Mouse (Mus musculus): ENCODE data around the gene Parp3. TPM values are rescaled to one million over a fixed set of nuclear protein-coding genes. Genes with fewer than 3 reads are reported as not detected.

Gene Parp3
- total and polyA plus RNA-seq, 2 experiments: 19.4 to 23.3 TPM

DNA sequence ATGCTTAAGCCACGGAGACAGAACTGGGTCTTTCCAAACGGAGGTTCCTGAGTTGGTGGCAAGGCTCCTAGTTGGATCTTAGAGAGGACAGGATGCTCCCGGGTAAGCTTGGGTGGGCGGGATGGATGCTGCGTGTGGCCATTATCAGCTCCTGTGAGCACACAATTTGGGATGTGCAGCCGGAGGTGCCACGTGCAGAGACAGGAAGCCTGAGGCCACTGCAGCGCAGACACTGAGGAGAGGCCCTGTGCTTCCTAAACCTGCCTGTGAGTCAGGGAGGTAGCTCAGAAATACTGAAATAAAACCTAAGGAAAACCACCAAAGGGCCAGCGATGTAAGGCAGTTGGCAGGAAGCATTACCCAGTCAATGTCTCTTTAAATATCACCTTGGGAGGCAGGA is 7.0 kb downstream of the Parp3 start:
- Histone ChIP-seq H3K27me3 (ENCODE audit: control insufficient read depth, insufficient read depth, low read length) (no peaks in the 10 kb centered on the region), H3K4me1 (ENCODE audit: control insufficient read depth, insufficient read depth, low read length) (peaks cover 2% of the 10 kb centered on the region; the same call in 1 of the 2 replicates), H3K79me2 (ENCODE audit: control insufficient read depth, insufficient read depth, low read length) (no peaks in the 10 kb centered on the region; the same call in 1 of the 2 replicates), H3K27ac (replicated peaks; ENCODE audit: insufficient read depth, low read depth, low read length) (no peak overlapping the region), H3K36me3 (ENCODE audit: control insufficient read depth, insufficient read depth, low read length) (no peaks in the 10 kb centered on the region), H3K4me3 (ENCODE audit: insufficient read depth, low read depth, low read length) (no peak overlapping the region), H3K9ac (ENCODE audit: low read depth, low read length) (no peak overlapping the region)
- TF ChIP-seq CTCF (IDR thresholded peaks at IDR 0.05; ENCODE audit: low read depth, low read length) (no peak), POLR2A (IDR thresholded peaks at IDR 0.05; ENCODE audit: extremely low read depth, insufficient read depth, low read length) (no peak)
- 69% methylated on average over 9 of the region's 9 CpGs for WGBS
- DNase-seq (ENCODE audit: extremely low read depth, low read depth, low spot score): no peak

- Histone ChIP-seq H3K9ac (ENCODE audit: low read depth, low read length) (no peak overlapping the region), H3K27me3 (ENCODE audit: control insufficient read depth, insufficient read depth, low read length) (no peaks in the 10 kb centered on the region), H3K27ac (replicated peaks; ENCODE audit: insufficient read depth, low read depth, low read length) (no peak overlapping the region), H3K79me2 (ENCODE audit: control insufficient read depth, insufficient read depth, low read length) (no peaks in the 10 kb centered on the region), H3K4me1 (ENCODE audit: control insufficient read depth, insufficient read depth, low read length) (peaks cover 2% of the 10 kb centered on the region; the same call in 1 of the 2 replicates), H3K4me3 (ENCODE audit: insufficient read depth, low read depth, low read length) (no peak overlapping the region), H3K36me3 (ENCODE audit: control insufficient read depth, insufficient read depth, low read length) (no peaks in the 10 kb centered on the region)
- WGBS: 37% methylated on average over 6 of the region's 6 CpGs
- TF ChIP-seq POLR2A (IDR thresholded peaks at IDR 0.05; ENCODE audit: extremely low read depth, insufficient read depth, low read length): no peak
- peak; percentile 56 for TF ChIP-seq CTCF (IDR thresholded peaks at IDR 0.05; ENCODE audit: low read depth, low read length)
- DNase-seq (ENCODE audit: extremely low read depth, low read depth, low spot score): peak; percentile 51
Measured at GRCm38 (mm10) chr9:106469317-106469716, 7.4 kb downstream of the Parp3 start.

DNA sequence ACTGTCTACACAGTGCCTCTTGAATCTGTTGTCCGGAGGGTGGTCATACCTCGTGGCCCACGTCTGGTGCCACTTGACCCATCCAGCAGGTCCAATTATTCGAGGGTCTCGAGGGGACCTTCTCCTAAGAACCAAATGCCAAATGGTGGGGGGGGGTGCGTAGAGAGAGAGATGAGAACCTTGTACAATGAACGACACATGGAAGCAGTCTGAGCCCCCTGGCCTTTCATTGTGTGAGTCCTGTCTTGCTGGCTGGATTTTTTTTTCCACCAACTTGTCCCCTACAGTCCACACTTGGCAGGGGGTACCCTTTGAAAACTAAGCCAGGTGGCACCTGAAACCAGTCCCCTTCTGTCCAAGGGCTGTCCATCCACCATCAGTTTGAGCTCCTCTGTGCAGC is 9.0 kb downstream of the Parp3 start:
- Histone ChIP-seq H3K4me3 (ENCODE audit: insufficient read depth, low read depth, low read length) (no peak overlapping the region), H3K4me1 (ENCODE audit: control insufficient read depth, insufficient read depth, low read length) (peaks cover 2% of the 10 kb centered on the region; the same call in 1 of the 2 replicates), H3K36me3 (ENCODE audit: control insufficient read depth, insufficient read depth, low read length) (no peaks in the 10 kb centered on the region), H3K27me3 (ENCODE audit: control insufficient read depth, insufficient read depth, low read length) (no peaks in the 10 kb centered on the region), H3K9ac (ENCODE audit: low read depth, low read length) (no peak overlapping the region), H3K27ac (replicated peaks; ENCODE audit: insufficient read depth, low read depth, low read length) (no peak overlapping the region), H3K79me2 (ENCODE audit: control insufficient read depth, insufficient read depth, low read length) (no peaks in the 10 kb centered on the region)
- no peak for DNase-seq (ENCODE audit: extremely low read depth, low read depth, low spot score)
- 89% methylated on average over 7 of the region's 7 CpGs for WGBS
- TF ChIP-seq CTCF (IDR thresholded peaks at IDR 0.05; ENCODE audit: low read depth, low read length) (no peak), POLR2A (IDR thresholded peaks at IDR 0.05; ENCODE audit: extremely low read depth, insufficient read depth, low read length) (no peak)

DNA sequence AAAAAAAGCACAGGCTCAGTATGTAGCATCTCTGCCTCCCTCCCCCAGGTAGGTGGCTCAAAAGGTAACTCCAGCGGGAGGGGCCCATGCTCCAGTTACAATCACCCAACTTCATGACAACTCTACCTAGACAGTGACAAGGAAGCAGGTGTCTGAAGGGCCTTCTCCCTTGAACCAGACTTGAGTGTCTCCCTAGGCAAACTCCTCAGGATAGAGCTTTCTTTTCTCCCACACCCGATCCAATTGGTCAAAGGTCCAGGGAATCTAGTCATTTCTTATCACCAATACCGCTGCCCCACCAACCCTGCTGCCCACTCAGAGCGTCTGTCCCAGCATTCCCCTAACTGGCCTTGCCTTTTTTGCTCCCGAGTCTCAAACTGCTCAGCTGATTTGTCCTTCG is 10.0 kb downstream of the Parp3 start:
- DNase-seq (ENCODE audit: extremely low read depth, low read depth, low spot score): no peak
- H3K27me3 ChIP-seq (ENCODE audit: control insufficient read depth, insufficient read depth, low read length): no peaks in the 10 kb centered on the region
- 79% methylated on average over 6 of the region's 6 CpGs for WGBS
- no peak overlapping the region for H3K4me3 ChIP-seq (ENCODE audit: insufficient read depth, low read depth, low read length)
- no peaks in the 10 kb centered on the region; the same call in 1 of the 2 replicates for H3K36me3 ChIP-seq (ENCODE audit: control insufficient read depth, insufficient read depth, low read length)
- TF ChIP-seq POLR2A (IDR thresholded peaks at IDR 0.05; ENCODE audit: extremely low read depth, insufficient read depth, low read length) (no peak), CTCF (IDR thresholded peaks at IDR 0.05; ENCODE audit: low read depth, low read length) (no peak)
- H3K4me1 ChIP-seq (ENCODE audit: control insufficient read depth, insufficient read depth, low read length): peaks cover 2% of the 10 kb centered on the region; the same call in 1 of the 2 replicates
- no peak overlapping the region for H3K27ac ChIP-seq (replicated peaks; ENCODE audit: insufficient read depth, low read depth, low read length)
- no peaks in the 10 kb centered on the region for H3K79me2 ChIP-seq (ENCODE audit: control insufficient read depth, insufficient read depth, low read length)
- H3K9ac ChIP-seq (ENCODE audit: low read depth, low read length): no peak overlapping the region

DNA sequence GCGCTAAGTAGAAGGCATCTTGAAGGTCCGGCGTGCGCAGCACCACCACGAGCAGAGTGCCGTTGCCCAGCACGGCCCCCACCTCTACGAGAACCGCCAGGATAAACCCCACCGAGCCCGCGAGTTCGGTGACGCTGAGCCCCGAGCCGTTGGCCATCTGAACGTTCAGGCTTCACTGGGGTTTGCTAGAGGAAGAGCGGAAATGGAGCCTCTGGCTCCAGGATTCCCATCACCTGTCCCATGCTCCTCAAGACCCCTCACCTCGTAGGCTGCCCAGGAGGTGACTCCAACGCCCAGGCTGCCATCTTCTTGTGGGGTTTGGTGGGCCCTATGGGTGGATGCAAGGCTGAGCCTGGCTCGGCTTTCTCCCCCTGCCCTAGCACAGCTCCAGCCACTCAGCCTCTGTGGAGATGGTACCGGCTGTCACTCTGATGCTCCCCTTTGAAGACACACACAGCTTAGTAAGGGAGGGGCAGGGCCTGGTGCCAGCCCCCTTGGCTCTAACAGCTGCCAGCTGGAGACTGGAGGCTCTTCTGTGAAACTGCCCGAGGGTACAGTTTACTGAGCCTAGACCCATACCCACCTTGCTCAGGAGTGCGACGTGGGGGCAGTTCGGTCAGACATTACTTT is 11.1 kb downstream of the Parp3 start, which contains the start of gene Gpr62:
TSS of gene Gpr62 (minus strand) at position 368 of the 630 bp plus-strand sequence.
- TF ChIP-seq POLR2A (IDR thresholded peaks at IDR 0.05; ENCODE audit: extremely low read depth, insufficient read depth, low read length) (no peak), CTCF (IDR thresholded peaks at IDR 0.05; ENCODE audit: low read depth, low read length) (no peak)
- Histone ChIP-seq H3K9ac (ENCODE audit: low read depth, low read length) (peak within 1 kb of the TSS; percentile 37; the same call in 1 of the 2 replicates), H3K79me2 (ENCODE audit: control insufficient read depth, insufficient read depth, low read length) (no peaks in the 10 kb centered on the region), H3K4me1 (ENCODE audit: control insufficient read depth, insufficient read depth, low read length) (peaks cover 2% of the 10 kb centered on the region; the same call in 1 of the 2 replicates), H3K27me3 (ENCODE audit: control insufficient read depth, insufficient read depth, low read length) (no peaks in the 10 kb centered on the region), H3K36me3 (ENCODE audit: control insufficient read depth, insufficient read depth, low read length) (no peaks in the 10 kb centered on the region; the same call in 1 of the 2 replicates), H3K4me3 (ENCODE audit: insufficient read depth, low read depth, low read length) (peak within 1 kb of the TSS; percentile 42; the same call in 1 of the 2 replicates), H3K27ac (replicated peaks; ENCODE audit: insufficient read depth, low read depth, low read length) (no peak within 1 kb of the TSS)
- 48% methylated on average over 26 of the region's 26 CpGs for WGBS
- DNase-seq (ENCODE audit: extremely low read depth, low read depth, low spot score): no peak

Measured in liver, adult 2 months (tissue).